Mouse (Mus musculus) embryo, embryonic 11 days (tissue): ENCODE measurements around the gene Nxt2.
"Not testable (repeated sequence)": the region's sequence is repeated elsewhere in the genome, so short reads cannot be mapped to it uniquely, and the experiment has no call there.

ENCODE experiments used
- DNase-seq: peaks from one replicate; pipeline ENCODE4 v3.0.0-alpha.2; 2015

Gene Nxt2

DNA sequence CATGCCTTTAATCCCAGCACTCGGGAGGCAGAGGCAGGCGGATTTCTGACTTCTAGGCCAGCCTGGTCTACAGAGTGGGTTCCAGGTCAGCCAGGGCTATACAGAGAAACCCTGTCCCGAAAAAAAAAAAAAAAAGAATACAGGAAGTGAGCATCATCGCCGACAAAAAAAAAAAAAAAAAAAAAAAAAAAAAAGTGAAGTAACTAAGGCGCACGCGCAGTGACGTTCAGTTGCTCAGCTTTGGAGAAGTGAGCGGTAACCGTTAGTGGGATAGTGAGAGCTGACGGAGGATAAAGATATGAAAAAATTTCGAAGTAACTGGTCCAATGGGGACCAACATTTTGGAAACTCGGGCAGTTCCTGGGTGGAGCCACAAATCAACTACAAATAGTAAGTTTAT, at the start of gene Nxt2:
Nxt2 (plus strand) TSS at position 229 of the 400 bp plus-strand sequence.
- no peak for DNase-seq

DNA sequence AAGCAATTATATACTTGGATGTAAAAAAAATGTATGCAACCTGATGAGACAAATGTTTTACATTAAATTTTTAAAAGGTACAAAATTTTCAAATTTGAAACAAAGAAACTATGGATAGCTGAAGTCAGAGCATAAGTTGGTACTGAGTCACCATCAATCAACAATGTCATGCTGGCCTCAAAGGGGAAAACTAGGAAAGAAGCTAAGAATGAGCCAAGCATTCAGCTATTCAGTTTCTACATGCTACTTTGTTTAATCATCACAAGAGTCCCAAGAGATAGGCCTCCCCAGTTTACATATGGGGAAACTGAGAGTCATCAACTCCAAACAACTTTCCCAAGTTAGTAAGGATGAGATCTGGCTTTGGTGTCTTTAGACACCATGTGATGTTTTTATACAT, 49.6 kb upstream of the Nxt2 start:
- DNase-seq: no peak

DNA sequence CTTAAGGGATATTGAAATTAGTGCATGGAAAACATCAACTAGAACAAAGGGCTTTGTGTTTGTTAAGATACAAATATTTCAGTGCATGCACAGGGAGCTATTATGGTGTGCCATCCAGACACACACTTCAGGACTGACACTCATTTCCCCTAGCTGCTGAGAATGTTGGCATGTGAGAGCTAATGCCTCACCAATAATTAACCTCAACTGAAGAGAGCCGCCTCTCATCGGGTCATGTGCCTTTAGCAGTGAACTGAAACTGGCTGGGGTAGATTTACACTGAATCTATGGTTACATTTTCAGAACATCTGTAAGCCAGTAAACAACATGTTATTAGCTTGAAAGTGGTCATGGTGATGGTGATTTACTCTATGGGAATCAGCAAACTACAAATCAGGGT, 44.5 kb upstream of the Nxt2 start:
- DNase-seq: no peak

DNA sequence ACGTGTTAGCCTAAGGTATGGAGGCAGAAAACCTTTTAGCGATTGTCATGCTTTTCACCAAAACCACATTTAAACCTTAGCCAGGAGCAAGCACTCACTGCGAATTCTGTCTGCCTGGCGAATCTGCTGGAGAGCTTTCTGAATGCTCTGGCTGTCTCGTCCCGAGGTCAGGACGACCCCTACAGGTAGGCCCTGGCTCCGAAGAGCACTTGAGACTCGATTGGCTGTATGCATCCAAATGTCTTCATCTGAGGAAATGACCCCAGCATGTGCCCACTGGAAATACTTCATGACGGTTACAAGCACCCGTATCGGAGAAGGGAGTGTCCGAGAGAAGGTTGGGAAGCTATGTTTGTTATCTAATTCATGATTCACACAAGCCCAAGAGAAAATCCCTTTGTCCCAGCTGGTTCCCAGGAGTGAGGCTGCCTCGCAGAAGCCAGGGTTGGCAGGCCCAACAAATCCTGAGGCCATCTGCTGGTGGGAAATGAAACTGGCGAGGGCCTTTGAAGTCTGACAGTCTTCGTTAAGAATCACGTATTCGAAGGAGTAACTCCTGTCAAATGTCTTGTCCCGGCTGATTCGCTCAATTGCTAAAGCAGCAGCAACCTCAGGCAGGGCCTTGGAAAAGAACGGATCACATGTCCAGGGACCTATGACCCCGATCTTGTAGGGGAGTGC, 37.4 kb upstream of the Nxt2 start:
- peak; percentile 70 for DNase-seq

DNA sequence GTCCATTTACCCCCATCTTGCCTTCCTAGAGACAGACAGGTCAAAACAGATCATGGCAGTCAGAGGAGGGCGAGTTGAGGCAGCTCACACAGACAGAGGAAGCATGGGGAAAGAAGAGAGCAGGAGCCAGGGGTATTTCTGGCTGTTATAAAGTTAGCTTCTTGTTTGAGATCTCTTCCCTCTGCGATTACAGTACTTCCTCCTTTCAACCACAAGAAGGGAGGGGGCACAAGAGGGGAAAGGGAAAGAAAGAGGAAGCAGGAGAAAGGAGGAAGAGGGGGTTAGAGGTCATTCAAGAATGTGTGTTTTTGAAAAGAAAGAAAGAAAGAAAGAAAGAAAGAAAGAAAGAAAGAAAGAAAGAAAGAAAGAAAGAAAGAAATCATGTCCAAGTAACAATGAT, 36.2 kb upstream of the Nxt2 start:
- no peak for DNase-seq

DNA sequence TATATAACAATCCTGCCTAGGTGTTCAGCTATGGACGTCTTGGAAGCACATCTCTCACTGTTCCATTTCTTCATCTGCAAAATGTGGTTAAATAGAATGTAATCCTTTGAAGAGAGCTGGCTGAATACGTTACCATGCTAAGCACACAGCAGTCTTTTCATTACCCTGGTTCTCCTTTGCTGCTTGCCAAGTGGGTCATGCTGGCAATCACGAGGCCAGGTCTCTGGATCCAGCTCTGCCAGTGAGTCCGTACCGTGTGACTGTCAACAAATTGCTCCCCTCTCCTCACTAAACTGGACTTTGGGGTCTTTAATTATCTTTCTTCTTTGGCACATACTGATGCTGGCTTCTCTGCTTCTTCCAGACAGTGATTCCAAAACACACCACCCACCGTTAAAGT, 32.1 kb upstream of the Nxt2 start:
- no peak for DNase-seq

DNA sequence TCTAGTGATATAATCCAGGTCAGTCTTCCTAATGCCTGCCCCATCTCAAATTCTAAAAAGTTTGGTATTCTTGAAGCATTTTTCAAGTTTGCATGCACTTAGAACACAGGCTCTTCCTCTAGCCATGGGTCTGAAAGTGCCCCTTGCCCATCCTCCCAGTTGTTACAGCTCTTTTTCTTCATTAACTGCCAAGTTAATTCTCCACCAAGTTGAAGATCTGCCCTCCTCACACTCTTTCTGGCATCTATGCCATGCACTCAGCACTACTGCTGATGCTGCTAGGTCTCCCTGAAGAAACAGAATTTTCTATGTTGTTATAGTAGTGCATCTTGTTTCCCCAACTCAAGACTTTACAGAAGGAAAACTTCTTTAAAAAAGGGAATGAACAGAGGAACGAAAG, 31.0 kb upstream of the Nxt2 start:
- DNase-seq: no peak

DNA sequence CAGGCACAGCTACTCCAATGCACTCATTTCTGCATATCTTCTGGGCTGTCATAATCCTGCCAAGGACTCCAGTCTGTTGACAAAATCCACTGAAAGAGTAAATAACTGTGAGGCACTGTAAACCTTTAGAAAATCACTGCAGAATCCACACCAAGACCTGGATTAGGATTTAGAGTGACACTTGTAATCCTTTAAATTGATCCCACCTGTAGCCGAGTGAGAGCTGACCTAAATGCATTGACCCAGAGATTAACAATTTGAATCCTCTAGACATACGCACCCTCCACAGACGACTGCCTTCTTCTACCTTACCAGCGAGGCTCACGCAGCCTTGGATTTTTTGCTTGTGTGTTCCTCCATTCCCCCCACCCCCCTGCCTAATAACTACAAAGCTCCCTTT, 29.7 kb upstream of the Nxt2 start, which contains the start of gene Gucy2f:
Gucy2f (minus strand) TSS at position 101 of the 400 bp plus-strand sequence.
- peak; percentile 1 for DNase-seq

DNA sequence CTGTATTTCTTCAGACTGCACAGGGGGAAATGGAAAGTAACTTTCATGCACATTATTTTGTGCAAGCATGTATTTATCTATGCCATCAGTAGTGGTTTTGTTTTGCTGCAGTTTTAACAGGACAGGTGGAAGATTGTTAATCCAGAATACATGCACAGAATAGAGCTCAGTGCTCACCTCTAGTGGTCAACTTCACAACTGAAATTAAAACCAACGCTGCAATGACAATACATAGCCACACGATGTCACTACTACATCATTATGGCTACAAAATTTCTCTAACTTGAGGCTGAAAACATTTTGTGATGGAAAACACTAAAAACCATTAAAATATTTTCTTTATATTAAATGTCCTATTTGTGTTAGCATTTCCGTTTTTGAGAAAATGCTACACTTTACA, 26.3 kb upstream of the Nxt2 start:
- peak; percentile 45 for DNase-seq

DNA sequence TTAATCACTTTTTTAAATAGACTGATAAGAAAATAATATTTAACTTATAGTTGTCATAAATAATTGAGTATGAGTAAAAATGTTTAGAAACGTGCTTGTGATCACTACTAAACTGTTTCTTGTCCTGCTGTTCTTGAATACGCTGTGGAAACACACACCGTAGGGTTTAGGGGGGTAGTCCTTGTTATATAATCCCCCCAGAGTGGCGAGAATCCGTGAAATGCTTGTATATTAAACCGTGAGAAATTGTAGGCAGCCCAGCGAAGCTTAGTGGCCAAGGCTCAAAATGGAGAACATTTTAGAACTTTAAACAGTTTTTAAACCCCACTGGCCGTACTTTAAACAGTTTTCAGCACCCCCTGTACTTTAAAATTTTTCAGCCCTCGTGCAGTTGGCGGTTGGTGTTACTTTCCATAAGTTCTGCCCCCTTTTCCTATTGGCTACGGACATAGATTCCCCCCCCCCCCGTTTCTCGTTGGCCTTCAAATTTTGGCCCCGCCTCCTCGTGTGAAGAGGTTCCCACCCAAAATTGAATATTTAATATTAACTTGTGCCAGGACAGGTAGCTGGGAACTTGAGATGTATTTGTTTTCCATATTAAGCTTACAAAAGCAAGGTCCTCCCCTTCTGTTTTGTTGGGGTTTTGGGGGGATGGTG, 956 bp downstream of the Nxt2 start:
- peak; percentile 79 for DNase-seq

DNA sequence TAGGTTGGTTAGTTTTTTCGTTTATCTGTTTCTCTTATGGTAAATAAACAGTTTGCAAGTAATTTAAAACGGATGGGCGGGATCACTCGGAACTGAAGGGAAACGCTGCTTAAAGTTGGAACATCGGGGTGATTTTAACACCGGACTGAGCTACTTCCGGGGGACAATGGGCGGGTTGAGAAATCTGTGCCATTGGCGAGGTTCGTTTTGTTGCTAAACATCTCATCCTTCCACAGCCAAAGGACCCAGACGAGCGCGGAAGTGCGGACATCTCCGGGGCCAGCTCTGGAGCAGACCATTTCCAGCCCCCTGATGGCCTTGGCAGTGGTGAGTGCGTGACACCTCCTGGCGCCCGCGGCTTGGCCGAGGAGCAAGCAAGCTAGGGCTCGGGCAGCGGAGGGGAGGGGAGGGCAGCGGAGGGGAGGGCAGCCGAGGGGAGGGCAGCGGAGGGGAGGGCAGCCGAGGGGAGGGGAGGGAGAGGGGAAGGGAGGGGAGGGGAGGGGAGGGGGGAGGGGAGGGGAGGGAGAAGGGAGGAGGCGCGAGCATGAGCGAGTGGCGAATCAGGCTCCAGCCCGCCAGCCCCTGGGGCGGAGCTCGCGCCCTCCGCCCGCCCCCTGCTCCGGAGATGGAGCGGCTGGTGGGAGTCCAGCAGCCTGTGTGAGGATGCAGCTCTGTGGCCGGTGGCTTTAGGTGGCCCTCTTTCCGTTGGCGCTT, 1.6 kb downstream of the Nxt2 start:
- DNase-seq: peak; percentile 86

DNA sequence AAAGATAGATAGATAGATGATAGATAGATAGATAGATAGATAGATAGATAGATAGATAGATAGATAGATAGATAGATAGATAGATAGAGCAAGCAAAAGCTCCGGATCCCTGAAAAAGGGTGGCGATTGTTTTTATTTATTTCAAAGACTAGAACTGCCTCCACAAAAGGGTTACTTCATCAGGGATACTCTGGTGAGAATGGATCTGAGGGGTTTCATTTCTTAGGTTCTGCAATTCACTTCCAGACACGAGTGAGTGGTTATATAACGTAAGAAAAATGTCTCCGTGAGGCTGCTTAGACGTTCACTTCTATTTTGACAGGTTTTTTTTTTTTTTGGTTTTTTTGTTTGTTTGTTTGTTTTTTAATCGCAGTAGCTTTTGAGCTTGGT, 2.2 kb downstream of the Nxt2 start:
- DNase-seq: no peak

DNA sequence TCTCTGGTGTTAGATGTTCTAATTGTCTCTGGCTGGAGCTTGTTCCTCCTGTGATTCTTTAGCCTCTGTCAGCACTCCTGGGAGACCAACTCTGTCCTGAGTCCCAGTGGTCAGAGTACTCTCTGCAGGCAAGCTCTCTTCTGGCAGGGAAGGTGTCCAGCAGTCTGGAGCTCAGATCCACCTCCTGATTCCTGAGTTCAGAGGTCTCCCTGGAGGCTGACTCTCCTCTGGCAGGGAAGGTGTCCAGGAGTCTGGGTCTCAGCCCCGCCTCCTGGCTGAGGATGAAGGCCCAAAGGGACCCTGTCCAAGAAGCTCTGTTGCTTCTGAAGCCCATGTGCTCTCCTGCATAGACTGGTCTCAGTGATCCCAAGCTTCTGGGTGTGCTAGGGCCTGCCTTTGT, 9.6 kb downstream of the Nxt2 start:
- DNase-seq: not testable (repeated sequence)

DNA sequence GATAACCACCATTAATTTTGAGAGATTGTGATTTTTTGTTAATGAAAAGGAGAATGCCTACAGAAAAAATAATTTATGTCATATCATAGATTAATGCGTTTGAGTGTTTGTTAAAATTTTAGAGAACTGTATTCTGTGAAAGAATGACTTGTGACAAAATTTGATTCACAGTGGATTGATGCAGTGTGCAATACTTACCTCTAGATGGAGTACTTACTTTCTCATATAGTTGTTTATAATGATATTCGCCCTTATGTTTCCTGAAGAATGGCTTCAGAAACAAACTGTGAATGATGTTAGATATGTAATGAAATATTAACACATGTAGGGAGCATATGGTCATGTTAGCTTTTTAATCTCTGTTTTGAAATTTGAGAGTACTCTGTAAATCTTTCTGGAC, 10.5 kb downstream of the Nxt2 start:
- no peak for DNase-seq

DNA sequence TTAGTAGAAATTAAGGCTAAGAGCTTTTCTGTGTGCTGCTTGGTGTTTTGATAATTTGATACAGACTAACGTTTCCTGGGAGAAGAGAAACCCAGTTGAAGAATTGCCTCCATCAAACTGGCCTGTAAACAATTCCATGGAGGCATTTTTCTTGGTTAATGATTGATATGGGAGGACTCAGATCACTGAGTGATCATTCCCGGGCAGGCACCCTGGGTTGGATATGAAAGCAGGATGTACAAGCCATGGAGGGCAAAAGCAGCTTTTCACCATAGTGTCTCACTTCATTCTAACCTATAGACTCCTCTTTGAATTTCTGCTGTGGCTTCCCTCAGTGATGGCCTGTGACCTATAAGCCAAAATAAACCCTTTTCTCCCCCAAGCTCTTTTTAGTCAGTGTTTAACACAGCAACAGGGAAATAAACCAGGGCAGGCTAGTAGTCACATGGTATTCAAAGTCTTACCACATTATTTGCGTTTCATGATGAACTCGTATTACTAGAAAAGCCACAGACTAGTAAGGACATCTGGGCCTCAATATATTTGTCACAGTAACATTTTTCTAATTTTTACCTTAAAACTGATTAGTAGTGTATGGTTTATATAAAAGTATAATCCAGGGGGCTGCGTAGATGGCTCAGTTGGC, 19.2 kb downstream of the Nxt2 start:
- no peak for DNase-seq

DNA sequence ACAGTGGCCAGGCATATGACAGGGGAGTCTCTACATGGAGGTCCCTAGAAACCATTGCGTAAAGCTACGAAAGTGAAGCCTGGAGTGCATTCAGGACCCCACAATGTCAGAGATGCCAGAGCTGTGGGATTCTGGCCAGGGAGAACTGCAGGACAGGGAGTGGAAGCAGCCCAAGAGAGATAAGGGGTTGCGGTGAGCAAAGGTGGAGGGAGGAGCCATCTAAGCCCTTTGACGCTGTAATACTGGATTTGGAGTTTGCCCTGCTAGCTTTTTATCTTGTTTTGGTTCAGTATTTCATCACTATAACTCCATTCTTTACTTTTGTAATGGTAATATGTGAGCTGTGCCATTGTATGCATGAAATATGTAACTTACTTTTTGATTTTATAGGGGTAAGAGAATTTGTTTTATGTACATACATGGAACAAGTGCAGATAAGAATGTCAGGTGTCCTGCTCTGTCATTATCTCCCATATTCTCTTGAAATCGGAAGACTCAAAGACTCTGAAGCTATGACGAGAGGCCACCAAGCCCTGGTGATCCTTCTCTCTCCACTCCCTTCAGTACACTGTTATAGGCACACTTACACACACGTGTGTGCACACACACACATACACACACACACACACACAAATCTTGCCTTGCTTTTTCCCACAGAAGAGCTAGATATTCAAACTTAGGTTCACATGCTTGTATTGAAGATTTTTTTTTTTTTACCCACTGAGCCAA, 23.6 kb downstream of the Nxt2 start:
- no peak for DNase-seq

DNA sequence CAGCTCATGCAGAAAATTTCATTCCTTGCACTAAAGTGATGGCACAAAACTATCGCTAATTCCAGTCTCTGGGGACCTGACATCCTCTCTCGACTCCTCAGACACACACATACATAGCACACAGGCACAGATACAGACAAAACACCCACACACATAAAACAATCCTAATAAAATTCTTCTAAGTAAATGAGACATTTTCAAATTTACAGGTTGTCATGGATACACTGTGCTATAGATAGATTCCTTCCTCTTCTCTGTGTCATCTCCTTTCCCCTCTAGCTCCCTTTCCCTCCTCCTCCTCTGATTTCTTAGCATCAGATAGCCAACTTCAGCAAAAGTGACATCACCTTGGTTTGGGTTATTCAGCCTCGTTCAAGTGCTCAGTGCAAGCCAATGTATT, 49.5 kb downstream of the Nxt2 start:
- DNase-seq: no peak

DNA sequence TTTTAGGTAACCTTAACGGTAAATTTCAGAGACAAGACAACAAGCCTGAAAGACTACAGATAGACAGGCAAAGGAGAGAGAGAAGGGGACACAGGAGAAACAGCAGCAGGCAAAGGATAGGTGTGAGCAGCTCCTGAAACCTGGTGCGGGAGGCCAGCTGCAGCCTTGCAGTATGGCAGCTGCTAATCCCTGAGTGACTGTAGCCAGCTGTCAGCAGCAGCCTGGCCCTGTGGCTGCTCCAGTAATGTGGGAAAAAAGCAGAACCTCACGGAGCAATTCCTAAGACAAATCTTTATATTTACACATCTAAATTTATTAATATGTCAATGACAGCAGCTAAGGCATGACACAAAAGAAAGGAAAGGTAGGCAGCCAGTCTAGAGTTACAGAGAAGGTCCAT, 50.0 kb downstream of the Nxt2 start:
- DNase-seq: no peak

DNA sequence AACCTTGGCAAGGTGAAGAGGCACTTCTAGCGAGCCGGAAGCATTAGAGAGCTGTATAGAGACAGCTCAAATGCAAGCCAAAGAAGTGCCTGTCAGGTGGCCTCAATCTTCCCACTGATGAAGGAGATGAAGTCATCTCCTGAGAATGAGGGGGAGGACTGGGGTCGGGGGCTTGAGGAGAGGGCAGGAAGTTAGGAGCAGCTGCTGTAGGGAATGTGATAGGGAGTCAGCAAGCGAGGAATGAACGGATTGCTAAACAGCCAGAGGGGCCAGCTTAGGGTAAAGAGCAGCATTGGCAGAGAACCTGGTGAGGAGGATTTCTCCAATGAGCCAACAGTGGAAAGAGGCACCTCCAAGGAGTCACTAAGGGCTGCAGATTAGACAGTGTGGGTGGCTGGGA, 59.3 kb downstream of the Nxt2 start:
- no peak for DNase-seq
